Mouse (Mus musculus) hindbrain, embryonic 11.5 days (tissue): ENCODE measurements around the gene Timd2. TPM values are rescaled to one million over a fixed set of nuclear protein-coding genes. Genes with fewer than 3 reads are reported as not detected.
"Not testable (repeated sequence)": the region's sequence is repeated elsewhere in the genome, so short reads cannot be mapped to it uniquely, and the experiment has no call there.

Experiments used
- ATAC-seq: fragments of 200-750 bp; cut with Nextera tagmentation; 2 replicates; pipeline ENCODE4 v1.8.0; 2017; ENCODE audit warnings: mild to moderate bottlenecking, moderate TSS enrichment, moderate library complexity; ENCODE audit not compliant: low FRiP score
- DNase-seq: peaks from one replicate; pipeline ENCODE4 v3.0.0-alpha.2; 2015; ENCODE audit warnings: low spot score
- H3K27ac ChIP-seq: fragments of 300-500 bp; sonication (generic); 2 replicates; pipeline ENCODE4 v1.5.1; 2014; ENCODE audit warnings: mild to moderate bottlenecking, low read depth, low read length
- H3K27me3 ChIP-seq: fragments of 300-500 bp; sonication (generic); 2 replicates; pipeline ENCODE4 v1.6.1; 2014; ENCODE audit warnings: mild to moderate bottlenecking, low read length, moderate library complexity, mixed read lengths; ENCODE audit not compliant: control insufficient read depth, insufficient read depth
- H3K36me3 ChIP-seq: fragments of 300-500 bp; sonication (generic); 2 replicates; pipeline ENCODE4 v1.6.1; 2014; ENCODE audit warnings: mild to moderate bottlenecking, low read length, moderate library complexity, mixed read lengths; ENCODE audit not compliant: control insufficient read depth, insufficient read depth
- H3K4me1 ChIP-seq: fragments of 300-500 bp; sonication (generic); replicated peaks from 2 replicates; pipeline ENCODE4 v1.6.1; 2014; ENCODE audit warnings: low read length, mixed read lengths; ENCODE audit not compliant: control insufficient read depth, insufficient read depth
- H3K4me2 ChIP-seq: fragments of 300-500 bp; sonication (generic); replicated peaks from 2 replicates; pipeline ENCODE4 v1.6.1; 2014; ENCODE audit warnings: mild to moderate bottlenecking, low read depth, low read length
- H3K4me3 ChIP-seq: fragments of 300-500 bp; sonication (generic); 2 replicates; pipeline ENCODE4 v1.5.1; 2014; ENCODE audit warnings: low read depth, low read length
- H3K9ac ChIP-seq: fragments of 300-500 bp; sonication (generic); 2 replicates; pipeline ENCODE4 v1.6.1; 2014; ENCODE audit warnings: low read depth, low read length
- H3K9me3 ChIP-seq: fragments of 300-500 bp; sonication (generic); 2 replicates; pipeline ENCODE4 v1.6.1; 2016; ENCODE audit warnings: low read length; ENCODE audit not compliant: control insufficient read depth
- WGBS: fragments of 180-500 bp; shearing (Covaris S2); extraction: QIAGEN DNeasy Blood & Tissue Kit; methylation state at CpG from one replicate; pipeline ENCODE4 v1.1.7; 2014; 5-methylcytosine and 5-hydroxymethylcytosine counted together
- polyA plus RNA-seq: library from polyadenylated mRNA; unstranded; fragments of >200 nt; fragmentation: Nextera tagmentation; extraction: Ambion mirVana; gene quantifications from 2 replicates; pipeline ENCODE4 v1.2.1, GENCODE M21; 2014

Gene Timd2
- polyA plus RNA-seq, 1 experiment from 2014 or later: not detected

DNA sequence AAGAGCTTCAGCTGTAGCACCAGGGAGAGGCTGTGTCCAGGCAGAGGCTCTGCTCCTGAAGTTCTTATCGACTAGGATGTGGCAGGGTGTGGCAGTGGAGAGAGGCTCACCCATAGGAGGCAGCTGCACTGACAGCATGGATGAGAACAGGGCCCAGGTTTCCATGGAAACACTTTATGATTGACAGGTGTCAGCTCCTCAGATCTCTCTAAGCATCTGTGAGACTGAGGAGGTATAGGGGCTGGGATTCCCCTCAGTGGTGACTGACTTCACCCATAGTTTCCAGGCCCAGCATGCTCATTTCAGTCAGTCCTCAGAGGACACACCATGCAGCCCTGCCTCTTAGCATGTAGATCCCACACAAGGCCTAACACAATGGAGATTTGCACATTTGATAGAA is 24.0 kb downstream of the Timd2 start:
- Histone ChIP-seq H3K4me2 (no peak overlapping the region), H3K4me1 (no peaks in the 10 kb centered on the region), H3K27ac (no peak overlapping the region), H3K27me3 (no peaks in the 10 kb centered on the region), H3K36me3 (no peaks in the 10 kb centered on the region), H3K9ac (no peak overlapping the region), H3K4me3 (no peak overlapping the region), H3K9me3 (no peaks in the 10 kb centered on the region)
- 80% methylated on average over 1 of the region's 1 CpGs for WGBS
- no peak for DNase-seq
- ATAC-seq: no peak

- H3K9me3 ChIP-seq: no peaks in the 10 kb centered on the region
- H3K4me1 ChIP-seq: no peaks in the 10 kb centered on the region
- DNase-seq (no peak), ATAC-seq (no peak)
- WGBS: 69% methylated on average over 2 of the region's 2 CpGs
- no peaks in the 10 kb centered on the region for H3K27me3 ChIP-seq
- H3K9ac ChIP-seq: no peak overlapping the region
- H3K27ac ChIP-seq: no peak overlapping the region
- H3K4me3 ChIP-seq: no peak overlapping the region
- H3K4me2 ChIP-seq: no peak overlapping the region
- H3K36me3 ChIP-seq: no peaks in the 10 kb centered on the region
Measured at GRCm38 (mm10) chr11:46667938-46668337, 38.9 kb downstream of the Timd2 start.

DNA sequence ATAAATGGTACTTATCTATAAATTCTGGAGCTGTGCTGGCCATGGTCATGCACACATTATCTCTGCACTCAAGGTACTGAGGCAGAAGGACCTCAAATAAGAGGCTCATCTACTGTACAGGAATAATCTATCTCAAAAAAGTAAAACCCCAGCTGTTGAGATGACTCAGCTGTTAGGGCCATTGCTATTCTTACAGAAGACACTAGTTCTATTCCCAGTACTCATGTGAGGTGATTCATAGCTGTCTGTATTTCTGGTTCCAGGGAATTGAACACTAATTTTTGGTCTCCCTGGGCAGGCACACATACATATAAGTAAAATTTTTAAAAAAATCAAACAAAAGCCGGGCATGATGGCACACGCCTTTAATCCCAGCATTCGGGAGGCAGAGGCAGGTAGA is 39.8 kb downstream of the Timd2 start:
- 95% methylated on average over 3 of the region's 3 CpGs for WGBS
- H3K36me3 ChIP-seq: no peaks in the 10 kb centered on the region
- no peak overlapping the region for H3K4me3 ChIP-seq
- H3K4me1 ChIP-seq: no peaks in the 10 kb centered on the region
- H3K4me2 ChIP-seq: no peak overlapping the region
- no peaks in the 10 kb centered on the region for H3K27me3 ChIP-seq
- no peak overlapping the region for H3K9ac ChIP-seq
- H3K27ac ChIP-seq: no peak overlapping the region
- ATAC-seq (no peak), DNase-seq (no peak)
- no peaks in the 10 kb centered on the region for H3K9me3 ChIP-seq

DNA sequence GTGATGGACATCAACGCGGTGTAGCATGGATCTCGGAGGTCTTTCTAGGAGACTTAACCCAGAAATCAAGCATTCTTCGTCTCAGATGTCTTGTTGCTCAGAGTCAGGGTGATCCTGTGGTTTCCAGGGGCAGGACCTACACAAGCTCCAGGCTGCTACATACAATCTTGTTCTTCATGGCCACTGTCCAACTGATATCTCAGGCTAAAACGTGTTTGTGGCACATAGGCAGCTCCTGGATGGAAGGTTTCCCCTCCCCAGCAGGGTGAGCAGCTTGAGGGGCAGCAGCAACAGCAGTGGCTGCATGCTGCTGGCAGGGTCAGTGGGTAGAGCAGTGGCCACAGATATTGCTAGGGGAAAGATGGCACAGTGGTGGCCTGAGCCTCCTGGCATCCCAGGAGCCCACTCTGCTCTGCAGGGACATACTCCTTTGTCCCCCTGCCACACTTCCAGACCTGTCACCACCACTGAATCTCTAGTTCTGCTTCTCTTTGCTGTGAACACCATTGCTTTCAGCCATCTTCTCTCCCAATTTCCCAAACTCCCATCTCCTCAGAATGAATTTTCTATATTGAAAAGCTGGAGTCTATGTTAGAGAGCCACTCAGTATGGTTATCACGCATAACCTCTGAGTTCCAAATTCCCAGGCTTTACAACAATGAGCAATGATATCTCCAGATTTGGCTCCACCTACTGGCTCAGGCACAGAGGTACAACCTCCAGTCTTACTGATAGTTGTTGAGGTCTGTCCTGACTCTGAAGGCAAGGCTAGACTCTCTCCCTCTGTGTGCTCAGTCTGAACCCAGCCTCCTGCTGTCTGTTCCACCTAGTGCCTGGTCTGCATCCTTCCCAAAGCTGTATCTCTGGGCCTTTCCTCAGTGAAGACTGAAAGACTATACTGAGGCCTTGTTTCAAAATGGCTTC is 41.0 kb downstream of the Timd2 start:
- ATAC-seq: peak; percentile 78; the same call in 1 of the 2 replicates

DNA sequence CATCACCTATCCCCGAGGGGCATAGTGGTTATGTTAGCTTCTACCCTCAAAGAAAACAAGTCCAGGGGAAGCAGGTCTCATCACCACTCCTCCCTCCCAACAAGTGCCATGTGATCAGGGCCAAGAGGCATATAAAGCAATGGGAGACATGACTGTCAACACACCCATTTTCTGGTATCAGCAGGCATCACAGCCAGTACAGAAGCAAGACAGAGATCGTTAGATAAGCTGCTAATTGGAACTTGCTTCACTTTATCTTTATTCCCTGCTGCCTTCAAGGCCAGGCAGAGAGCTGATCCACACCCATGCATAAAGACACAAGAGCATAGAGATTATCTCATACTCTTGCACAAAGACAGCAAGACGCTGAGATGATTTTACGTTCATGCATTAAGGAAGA is 43.6 kb downstream of the Timd2 start:
- Histone ChIP-seq H3K4me2 (no peak overlapping the region), H3K36me3 (no peaks in the 10 kb centered on the region), H3K9me3 (no peaks in the 10 kb centered on the region), H3K4me1 (no peaks in the 10 kb centered on the region), H3K27ac (no peak overlapping the region), H3K27me3 (no peaks in the 10 kb centered on the region), H3K9ac (no peak overlapping the region), H3K4me3 (no peak overlapping the region)
- no peak for DNase-seq
- 75% methylated on average over 4 of the region's 4 CpGs for WGBS
- no peak for ATAC-seq

More for the DNA sequence above, 41.0 kb downstream of the Timd2 start:
- Histone ChIP-seq H3K4me1 (no peaks in the 10 kb centered on the region), H3K9ac (no peak overlapping the region), H3K9me3 (no peaks in the 10 kb centered on the region), H3K36me3 (no peaks in the 10 kb centered on the region), H3K27ac (no peak overlapping the region), H3K4me3 (no peak overlapping the region), H3K4me2 (no peak overlapping the region), H3K27me3 (no peaks in the 10 kb centered on the region)
- WGBS: 71% methylated on average over 6 of the region's 6 CpGs
- peak; percentile 67 for DNase-seq

DNA sequence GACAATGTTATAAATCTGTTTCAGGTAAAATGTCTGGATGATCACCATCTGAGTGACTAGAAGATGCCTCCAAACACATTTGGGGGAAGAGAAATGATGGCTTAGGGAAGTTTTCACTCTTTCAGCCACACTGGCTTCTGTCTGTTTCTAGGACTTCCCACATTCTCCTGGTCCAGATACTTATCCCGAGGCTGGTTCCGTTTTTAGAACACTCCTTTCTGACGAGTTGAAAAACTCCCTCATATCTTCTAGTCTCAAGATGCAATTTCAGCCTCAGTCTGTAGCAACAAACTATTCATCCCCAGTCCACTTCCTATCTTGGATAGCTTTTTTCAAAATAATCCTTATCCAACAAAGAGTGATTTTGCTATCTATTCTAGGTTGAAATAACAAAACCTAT is 54.4 kb downstream of the Timd2 start:
- no peak overlapping the region for H3K4me2 ChIP-seq
- H3K9me3 ChIP-seq: no peaks in the 10 kb centered on the region
- H3K4me3 ChIP-seq: no peak overlapping the region
- H3K27me3 ChIP-seq: no peaks in the 10 kb centered on the region
- H3K9ac ChIP-seq: no peak overlapping the region
- DNase-seq (no peak), ATAC-seq (no peak)
- no peak overlapping the region for H3K27ac ChIP-seq
- WGBS: 86% methylated on average over 3 of the region's 3 CpGs
- no peaks in the 10 kb centered on the region for H3K36me3 ChIP-seq
- no peaks in the 10 kb centered on the region for H3K4me1 ChIP-seq

DNA sequence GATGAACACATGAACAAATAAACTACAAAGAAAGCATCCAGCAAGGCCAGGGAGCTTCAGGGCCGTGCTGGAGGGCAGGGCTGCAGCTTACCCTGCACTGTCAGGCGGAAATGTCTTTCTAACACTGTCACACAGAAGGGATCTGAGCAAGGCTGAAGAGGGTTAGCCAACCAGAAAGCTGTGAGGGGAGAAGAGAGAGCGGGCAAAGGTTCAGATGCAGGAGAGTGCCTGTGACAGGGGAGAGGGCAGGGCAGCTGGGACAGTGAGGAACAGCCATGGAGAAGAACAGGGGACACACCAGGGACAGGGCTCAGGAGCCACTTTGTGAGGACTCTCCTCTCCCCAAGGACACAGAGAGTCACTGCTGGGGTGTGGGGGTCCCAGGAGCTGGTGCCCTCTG is 57.2 kb downstream of the Timd2 start:
- not testable (repeated sequence) for H3K36me3 ChIP-seq, H3K4me1 ChIP-seq, H3K27ac ChIP-seq, DNase-seq, H3K9ac ChIP-seq, H3K4me3 ChIP-seq, H3K27me3 ChIP-seq, H3K9me3 ChIP-seq, ATAC-seq, H3K4me2 ChIP-seq
- 57% methylated on average over 3 of the region's 3 CpGs for WGBS

- H3K36me3 ChIP-seq: no peaks in the 10 kb centered on the region
- no peak overlapping the region for H3K4me2 ChIP-seq
- no peaks in the 10 kb centered on the region for H3K4me1 ChIP-seq
- DNase-seq (no peak), ATAC-seq (no peak)
- no peak overlapping the region for H3K4me3 ChIP-seq
- H3K27me3 ChIP-seq: no peaks in the 10 kb centered on the region
- H3K9me3 ChIP-seq: no peaks in the 10 kb centered on the region
- 76% methylated on average over 1 of the region's 1 CpGs for WGBS
- no peak overlapping the region for H3K27ac ChIP-seq
- H3K9ac ChIP-seq: no peak overlapping the region
Measured at GRCm38 (mm10) chr11:46644824-46645223, 62.0 kb downstream of the Timd2 start.

DNA sequence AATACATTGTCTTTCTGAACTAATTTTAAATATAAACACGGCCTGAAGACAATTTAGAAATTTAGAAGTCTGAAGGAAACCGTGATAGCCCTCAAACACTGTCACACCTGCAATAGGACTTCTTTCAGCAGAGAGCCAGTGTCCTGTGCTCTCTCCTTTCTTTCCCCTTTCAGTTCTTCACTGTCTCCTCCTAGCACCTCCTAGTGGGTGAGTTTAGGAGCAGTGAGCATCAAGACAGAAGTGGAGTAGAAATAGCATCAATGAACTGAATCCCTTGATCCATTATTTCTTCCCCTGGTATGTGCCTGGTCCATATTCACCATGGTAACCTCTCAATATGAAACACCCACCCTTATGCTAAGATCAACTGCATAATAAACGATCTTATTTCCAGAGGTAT is 70.3 kb downstream of the Timd2 start:
- H3K4me2 ChIP-seq: no peak overlapping the region
- ATAC-seq (no peak), DNase-seq (no peak)
- no peaks in the 10 kb centered on the region for H3K27me3 ChIP-seq
- no peak overlapping the region for H3K4me3 ChIP-seq
- no peak overlapping the region for H3K27ac ChIP-seq
- H3K9me3 ChIP-seq: no peaks in the 10 kb centered on the region
- H3K36me3 ChIP-seq: no peaks in the 10 kb centered on the region
- WGBS: 88% methylated on average over 3 of the region's 3 CpGs
- H3K4me1 ChIP-seq: no peaks in the 10 kb centered on the region
- H3K9ac ChIP-seq: no peak overlapping the region
